Mouse (Mus musculus) kidney, adult 18-20 months (tissue): Measurements from ENCODE around the gene Bcas3.
A peak's percentile ranks its signal among the peaks of the same experiment; 100 is the strongest.

Experiments
- DNase-seq: peaks from one replicate; pipeline ENCODE4 v3.0.0; 2021

Bcas3 gene

DNA sequence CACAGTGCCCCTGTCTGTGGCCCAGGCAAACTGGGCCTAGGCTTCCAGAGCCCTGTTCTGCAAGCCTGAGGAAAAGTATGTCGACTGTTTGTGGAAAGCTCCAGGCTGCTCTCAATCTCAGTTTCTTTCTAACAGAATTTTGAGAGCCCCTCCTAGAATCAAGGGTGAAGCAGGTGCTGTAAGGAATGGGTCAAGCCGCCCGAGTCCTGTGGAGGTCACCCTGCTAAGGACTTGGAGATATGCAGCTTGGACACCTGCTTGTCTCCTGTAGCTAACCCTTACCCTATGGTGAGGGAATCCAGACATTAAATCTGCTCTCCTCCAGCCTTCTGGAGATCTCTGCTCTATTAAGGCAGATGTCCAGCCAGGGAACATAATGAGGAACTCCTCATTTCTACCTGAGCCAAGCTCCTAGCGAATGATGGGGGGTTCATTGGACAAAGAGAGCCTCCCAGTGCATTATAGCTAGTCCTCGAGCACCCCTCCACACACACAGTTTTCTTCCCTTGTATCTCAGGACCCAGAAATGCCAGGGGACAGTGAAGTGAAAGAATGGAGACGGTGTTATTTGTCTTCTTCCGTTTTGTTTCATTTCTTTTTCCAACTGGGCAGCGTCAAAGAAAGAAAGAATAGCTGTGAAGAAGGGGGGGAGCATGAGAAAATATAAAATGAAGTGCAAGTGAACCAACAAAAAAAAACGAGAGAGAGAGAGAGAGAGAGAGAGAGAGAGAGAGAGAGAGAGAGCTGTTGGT, 482.2 kb downstream of the Bcas3 start:
- DNase-seq = peak; percentile 29

DNA sequence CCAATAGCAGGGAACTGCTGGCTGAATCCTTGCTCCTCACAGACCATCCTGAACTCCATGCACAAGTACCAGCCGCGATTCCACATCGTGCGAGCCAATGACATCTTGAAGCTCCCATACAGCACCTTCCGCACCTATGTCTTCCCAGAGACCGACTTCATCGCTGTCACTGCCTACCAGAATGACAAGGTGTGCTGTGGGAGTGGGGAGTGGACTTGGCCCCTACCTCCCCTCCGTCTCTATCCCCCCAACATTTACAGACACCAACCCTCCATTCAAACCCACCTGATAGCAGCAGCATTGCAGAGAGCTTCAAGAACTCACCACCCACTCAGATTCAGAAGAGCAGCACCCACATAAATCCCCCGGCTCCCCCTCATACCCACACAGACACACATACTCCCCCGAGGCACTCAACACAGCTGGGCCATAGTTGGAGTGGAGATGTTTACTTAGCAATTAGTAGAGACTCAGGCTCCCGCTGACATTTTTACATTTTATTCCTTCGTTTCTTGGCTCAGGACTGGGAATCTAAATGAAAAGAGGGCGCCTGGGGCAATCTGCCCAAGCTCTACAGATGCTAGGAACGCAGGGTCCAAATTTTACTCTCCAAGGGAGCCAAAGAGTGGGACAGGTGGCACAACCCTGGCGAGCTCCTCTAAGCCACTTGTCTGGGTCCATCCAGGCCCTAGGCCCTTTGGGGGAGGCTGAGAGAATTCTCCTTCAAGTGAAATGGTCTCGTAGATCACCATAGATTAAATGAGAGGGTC, 483.0 kb downstream of the Bcas3 start:
- DNase-seq = peak; percentile 35

DNA sequence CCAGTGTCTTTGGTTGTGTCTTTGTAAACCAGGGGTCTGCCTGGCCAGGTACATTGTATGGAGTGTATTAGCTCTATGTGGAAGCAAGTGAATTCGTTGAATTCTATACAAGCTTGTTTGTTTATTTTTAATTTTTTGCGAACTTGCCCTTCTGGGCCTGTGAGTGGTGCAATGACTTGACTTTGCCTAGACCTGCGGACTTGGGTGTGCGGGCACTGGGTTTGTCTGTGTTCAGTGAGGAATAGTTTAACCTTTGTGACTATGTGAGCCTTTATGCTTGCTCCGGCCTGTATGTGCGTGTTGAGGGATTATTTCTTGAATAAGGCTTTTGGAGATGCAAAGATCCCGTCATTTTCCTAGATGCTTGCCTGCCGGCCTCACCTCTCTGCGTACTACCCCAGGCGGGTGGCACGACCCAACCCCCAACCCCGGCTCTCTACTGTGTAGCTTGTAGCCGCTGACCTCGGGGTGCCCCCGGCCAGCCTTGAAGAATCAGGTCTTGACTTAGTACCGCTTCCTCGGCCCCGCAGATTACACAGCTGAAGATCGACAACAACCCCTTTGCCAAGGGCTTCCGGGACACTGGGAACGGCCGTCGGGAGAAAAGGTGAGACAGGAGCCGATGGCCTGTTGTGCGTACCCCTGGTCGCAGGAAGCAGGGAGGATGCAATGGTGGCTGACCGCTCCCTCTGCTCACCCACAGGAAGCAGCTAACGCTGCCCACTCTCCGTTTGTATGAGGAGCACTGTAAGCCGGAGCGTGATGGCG, 483.7 kb downstream of the Bcas3 start:
- peak; percentile 55 for DNase-seq

DNA sequence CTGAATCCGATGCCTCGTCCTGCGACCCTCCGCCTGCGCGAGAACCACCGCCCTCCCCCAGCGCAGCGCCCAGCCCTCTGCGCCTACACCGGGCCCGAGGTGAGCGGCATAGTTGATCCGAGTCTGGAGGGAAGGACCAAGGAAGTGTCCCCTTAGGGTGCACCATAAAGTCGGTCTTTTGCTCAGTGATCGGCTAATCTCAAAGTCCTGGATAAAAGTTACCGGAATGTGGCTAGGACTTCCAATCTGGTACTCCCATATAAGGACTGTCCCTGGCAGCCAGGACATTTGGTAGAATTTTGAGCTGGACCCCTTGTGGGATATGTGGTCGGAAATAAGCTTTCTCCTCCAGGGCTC, 484.3 kb downstream of the Bcas3 start:
- no peak for DNase-seq

DNA sequence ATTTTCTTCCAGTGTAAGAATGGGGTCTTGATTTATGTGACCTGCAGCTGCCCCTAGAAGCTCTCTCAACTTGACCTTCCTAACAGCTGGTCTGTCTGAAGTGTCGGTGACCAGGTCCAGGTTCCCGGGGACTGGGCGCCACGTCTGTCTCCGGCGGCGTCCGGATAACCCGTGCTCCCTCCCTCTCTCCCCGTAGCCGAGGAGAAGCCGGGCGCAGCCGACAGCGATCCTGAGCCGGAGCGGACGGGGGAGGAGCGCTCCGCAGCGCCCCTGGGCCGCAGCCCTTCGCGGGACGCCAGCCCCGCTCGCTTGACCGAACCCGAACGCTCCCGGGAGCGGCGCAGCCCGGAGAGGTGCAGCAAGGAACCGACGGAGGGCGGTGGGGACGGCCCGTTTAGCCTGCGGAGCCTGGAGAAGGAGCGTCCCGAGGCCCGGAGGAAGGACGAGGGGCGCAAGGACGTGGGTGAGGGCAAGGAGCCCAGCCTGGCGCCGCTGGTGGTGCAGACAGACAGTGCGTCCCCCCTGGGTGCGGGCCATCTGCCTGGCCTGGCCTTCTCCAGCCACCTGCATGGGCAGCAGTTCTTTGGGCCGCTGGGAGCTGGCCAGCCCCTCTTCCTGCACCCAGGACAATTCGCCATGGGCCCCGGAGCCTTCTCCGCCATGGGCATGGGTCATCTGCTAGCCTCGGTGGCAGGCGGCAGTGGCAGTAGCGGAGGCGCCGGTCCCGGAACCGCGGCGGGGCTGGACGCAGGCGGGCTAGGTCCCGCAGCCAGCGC, 484.9 kb downstream of the Bcas3 start:
- DNase-seq = peak; percentile 50

DNA sequence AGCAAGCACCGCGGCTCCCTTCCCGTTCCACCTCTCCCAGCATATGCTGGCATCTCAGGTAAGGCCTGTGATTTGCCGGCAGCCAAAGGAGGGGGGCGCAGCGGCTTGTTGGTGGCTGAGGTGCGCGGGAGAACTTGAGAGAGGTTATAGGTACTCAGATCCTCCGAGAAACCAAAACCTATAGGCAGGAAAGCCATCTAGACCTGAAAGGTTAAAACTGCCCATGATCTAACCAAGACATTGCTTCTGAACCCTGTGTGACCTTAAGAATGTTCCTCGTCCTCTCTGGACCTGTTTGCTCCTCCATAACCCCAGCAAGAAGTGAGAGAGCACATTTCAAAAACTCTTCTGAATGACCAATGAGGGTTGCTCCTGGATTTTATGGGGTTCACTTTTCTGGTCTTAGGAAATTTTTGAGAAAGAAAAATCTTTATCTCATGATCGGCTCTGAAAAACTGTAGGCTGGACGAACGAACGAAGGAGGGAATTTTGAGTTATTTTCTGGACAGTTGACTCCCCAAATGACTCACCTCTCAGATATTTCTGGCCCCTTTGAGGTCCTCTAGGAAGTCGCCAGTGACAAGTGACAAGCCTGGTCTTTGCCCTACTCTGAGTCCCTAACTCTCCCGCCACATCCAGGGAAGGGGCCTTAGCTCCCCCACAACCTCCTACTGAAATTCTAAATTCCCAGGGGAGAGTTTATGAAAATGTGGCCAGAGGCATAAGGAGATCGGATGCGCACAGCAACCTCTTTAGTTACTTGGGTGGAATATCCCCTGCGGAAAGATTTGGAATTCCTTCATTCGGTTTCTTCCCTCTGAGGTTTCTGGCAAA, 485.7 kb downstream of the Bcas3 start:
- DNase-seq = peak; percentile 25

DNA sequence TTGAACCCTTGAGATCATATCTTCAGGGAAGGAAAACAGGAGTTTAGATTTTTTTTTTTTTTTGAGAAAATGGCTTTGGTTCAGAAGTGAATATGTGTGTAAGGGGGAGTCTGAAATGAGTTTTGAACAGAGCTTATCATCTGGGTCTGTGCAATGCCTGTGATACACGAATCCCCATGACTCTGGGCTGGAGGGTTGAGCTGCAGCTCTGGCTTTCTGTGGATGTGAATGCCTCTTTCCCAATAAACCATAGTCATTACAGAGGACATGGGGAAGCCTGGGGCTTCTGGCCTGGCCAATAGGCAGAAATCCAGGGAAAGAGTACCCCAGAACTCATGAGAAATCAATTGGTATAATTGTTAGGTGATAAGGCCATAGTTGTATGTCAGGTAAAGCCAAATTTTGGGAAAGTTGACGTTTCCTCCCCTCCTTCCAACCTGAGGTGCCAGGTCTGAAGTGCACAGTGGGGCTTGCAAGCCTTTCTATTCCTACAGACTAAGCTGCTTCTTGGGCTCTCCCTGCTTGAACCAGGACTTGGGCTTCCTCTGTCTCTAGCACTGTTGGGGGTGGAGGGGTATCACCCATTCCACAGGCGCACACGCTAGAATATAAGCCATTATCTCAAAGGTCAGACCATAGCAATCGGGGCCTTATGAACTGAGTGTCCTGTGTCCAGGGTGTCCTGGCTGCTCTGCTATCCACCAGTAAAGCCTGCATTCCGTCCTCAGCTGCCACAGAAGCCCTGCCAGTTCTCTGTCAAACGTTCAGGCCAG, 486.5 kb downstream of the Bcas3 start:
- DNase-seq = no peak

DNA sequence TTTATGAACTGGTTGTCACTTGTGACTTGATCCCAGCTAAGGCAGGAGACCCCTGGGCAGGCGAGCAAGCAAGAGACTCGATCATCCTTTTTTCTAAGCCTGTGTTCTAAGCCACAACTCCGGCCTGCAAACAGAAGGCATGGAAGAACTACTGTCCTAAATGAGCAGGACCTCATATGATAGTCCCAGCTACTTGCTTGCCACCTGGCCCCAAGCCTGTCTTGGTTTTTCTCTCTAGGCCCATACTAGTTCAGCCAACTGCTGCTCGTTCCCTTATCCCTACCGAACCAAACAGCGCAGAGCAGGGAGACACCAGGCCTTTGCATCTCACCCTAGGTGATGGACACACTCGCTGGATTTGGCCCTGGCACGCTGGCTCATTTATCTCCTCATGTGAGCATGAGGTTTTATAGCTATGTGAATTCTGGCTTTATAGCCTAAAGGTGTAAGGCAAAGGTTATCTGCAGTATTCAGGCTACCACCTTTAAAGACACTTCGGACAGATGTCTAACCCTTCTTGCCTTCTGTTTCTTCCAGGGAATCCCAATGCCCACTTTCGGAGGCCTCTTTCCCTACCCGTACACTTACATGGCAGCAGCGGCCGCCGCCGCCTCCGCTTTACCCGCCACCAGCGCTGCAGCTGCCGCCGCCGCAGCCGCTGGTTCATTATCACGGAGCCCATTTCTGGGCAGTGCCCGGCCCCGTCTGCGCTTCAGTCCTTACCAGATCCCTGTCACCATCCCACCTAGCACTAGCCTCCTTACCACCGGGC, 487.2 kb downstream of the Bcas3 start:
- DNase-seq = peak; percentile 43

DNA sequence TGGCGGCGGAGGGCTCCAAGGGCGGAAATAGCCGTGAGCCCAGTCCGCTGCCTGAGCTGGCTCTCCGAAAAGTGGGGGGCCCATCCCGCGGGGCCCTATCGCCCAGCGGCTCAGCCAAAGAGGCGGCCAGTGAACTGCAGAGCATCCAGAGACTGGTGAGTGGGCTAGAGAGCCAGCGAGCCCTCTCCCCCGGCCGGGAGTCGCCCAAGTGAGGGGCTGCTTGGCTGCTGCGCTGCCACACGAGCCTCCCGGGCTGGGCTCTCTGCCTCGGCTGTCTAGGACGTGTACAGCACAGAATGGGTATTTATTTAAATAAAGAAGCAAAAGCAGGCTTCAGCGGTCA, 487.8 kb downstream of the Bcas3 start:
- DNase-seq = no peak

DNA sequence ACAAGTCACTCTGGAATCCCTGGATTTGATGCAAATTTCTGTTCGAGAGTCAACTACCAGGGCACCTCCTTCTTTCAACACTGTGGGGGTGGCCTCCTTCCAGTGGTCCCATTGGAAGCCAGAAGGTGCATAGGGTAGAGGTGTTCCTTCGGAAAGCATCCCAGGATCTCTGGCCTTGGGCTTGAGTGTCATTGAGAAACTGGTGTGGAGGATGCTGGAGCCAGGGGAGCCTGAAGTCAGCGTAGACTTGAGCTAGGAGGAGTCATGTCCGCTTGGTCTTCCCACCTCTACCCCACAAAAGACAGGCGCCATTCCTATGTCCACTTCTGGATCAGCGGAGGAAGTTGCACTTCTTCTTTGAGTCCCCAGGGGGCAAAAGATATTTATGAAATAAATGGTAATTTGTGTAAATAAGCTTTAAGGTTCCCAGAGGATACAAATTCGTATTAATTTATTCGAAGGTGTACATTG, 488.3 kb downstream of the Bcas3 start:
- DNase-seq = peak; percentile 36

DNA sequence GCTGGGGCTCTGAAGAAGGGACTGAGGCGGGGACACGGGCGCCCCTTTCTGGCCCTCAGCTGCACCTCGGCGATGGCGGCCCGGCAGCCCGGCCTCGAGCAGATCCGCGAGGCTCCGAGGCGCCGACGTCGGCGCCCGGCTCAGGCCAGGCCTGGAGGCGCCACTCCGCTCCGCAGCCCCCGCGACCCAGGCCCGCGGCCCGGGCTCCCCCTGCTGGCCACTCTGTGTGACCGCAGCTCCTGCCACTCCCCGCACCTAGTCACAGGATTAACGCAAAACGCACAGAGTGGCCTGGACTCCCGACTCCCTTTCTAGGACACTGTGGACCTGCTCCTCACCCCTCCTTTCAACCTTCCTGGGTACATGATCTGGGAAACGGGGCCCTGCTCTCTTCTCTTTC, 489.0 kb downstream of the Bcas3 start:
- peak; percentile 76 for DNase-seq

DNA sequence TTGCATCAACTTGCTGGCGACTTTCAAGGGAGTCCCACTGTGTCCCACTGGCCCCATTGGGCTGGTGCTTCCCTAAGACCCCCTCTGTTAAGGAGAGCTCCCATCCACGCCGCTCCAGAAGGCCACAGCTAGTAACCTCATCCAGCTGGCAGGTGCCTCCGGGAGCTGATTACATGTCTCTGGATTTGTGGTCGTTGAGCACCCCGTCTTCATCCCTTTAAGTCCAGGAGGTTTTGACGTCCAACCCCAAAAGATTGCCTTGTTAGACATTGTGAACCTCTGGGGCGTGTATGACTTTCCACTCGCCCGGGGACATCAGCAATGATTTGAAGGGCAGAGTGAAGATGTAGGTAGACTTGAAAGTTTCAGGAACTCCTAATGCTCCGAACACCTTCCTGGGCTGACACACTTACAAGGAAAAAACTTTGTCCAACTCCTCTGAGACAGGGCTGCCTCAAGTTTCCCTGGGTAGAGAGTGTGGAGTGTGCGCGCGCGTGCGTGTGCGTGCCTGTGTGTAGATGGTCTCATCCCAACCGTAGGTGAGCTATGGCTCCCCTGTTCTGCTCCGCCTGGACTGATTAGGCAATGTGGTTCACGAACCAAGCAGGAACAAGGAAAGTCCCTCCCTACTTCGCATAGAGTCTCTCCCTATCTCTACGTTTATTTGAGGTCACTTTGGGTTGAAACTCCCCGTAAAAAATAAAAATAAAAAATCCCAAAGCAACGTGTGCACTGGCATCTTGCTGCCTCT, 489.8 kb downstream of the Bcas3 start:
- no peak for DNase-seq

DNA sequence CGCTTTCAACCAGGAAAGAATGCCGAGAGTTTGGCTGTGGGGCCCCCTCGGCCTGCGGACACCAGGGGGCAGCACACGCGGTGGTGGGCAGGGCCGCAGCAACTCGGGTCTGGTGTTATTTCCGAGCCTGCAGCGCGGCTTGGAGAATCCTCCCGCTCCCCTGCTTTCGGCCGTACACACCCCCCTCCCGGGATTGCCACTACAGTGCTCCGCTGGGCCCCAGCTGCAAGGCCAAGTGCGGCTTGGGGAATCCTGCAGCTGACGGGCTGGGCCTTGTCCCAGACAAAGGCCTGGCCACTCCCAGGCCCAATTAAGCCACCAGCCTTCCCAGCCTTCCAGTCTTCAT, 490.4 kb downstream of the Bcas3 start:
- peak; percentile 85 for DNase-seq

DNA sequence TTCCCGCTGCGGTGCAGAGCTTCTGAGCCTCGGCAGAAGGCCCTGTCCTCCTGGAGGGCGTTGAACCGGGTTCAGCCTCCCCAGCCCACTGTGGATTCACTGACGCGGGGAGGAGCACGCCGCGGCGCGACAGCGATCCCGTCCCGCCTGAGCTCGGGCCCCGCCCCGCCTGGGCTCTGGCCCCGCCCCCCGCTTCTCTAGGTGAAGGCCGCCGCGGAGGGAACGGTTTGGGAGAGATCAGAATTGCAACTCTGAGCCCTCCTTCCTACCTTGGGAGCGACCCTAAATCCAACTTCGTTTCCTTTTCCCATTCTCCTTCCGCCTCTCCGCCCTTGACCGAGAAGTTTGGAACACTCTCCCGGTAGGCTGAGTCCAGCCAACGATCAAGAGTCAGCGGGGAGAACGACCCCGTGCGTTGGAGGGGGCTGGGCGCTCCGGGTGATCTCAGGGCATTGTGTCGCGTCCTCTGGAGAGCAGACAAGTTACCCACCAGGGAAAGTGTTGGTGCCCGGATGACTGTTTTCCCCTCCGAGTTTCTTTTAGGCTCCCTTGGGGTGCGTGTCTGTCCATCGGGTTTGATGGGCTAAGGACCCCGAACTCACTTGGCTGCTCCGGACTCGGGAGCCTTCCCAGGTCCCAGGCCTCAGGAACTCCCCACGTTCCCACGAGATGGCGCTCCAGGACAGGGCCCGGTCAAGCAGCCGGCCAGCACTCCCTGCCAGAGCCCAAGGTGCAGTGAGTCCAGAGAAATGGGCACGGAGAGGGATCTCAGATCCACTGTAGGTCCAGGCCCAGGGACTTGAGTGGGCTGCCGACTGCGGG, 491.4 kb downstream of the Bcas3 start:
- DNase-seq = peak; percentile 92

DNA sequence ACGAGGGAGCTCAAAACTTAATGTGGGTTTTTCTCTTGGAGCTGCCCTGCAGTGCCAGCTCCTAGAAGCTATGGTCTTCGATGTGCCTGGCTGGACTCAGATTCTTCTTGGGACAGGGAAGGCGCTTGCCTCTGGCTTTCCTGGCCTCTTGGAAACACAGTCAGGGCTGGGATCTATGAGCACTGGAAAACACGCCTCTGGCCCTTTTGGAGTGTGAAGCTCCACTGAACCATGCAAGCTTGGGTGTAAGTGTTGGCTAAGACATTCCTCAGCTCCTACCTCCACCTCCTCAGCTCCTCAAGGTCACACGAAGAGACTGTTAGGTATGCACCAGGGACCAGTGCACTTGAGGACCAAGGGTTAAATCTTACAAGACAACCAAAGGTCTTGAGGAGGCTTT, 492.0 kb downstream of the Bcas3 start:
- DNase-seq = no peak

DNA sequence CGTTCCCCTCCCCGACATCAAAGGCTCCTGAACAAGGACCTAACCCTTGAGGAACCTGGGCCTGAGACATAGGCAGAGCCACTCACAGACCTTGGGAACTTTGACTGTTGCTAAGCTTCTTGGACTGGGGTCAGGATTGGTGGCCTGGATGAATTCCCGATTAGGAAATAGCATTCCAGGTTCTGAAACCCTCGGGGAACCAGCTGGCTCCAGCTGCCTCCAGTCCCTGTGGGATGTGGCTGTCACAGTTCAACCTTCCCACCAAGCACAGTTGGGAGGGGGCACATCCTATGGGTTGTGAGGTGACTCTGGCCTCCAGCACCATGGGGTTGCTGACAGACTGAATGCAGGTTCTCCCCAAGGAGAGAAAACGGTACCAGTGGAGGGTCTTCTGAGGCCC, 493.0 kb downstream of the Bcas3 start:
- peak; percentile 71 for DNase-seq

DNA sequence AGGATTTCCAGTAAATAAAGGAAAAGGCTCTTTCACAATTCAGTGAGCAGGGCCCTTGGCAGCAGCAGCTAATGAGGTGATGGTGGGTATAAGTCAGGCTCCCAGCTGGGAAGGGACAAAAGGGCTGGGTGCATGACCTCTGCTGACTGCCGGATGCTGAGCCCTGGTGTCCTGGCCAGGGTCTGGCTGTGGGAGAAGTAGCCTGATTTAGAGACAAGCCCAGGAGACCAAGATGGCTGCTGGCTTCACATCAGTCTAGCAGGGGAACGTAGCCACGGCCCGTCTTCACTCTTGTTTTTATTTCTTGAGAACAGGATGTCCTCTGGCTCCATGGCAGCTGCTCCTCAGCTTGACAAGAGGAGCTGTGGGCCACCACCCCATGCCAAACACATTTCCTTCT, 493.5 kb downstream of the Bcas3 start:
- DNase-seq = peak; percentile 58

DNA sequence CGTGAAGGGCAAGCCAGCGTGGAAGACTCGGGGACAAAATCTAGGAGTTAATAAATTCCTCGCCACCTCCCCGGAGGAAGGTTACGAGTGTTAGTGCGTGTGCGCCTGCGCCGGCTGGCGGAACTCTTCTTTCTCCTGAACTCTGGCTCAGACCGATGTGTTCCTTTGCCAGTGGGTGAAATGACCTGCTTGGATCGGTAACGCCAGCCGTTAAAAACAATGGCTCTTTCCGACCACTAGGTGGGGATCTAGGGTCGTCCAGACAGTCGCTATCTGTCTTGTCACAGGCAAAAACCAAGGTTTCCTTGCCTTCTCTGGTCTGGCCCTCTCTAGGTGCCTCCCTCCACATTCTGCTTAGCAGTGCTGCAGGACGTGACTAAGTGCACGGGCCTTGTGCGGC, 496.1 kb downstream of the Bcas3 start:
- DNase-seq = peak; percentile 68

DNA sequence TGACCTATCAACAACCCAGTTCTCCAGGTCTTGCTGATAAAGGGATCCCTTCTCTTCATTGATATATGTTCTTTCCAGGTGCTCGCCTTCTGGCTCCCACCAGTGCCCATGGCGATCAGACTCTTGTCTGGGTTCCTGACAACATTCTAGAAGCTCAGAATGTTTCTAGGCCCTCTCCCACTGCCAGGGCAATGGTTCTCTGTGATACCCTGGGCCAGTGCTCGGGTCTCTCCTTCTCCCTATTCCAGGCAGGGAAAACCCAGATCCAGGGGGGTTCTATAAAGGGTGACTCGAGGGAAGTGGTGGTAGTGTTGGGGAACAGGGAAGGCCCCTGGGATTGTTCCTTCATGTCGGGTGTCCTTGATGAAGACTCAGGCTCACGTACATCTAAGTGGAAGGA, 497.3 kb downstream of the Bcas3 start, which contains the start of gene Gm11444:
TSS of gene Gm11444 (minus strand) at position 101 of the 400 bp plus-strand sequence.
- DNase-seq = no peak
